Mouse (Mus musculus) urinary bladder, postnatal 25 days (tissue): ENCODE results near the gene Rwdd2b.
A peak's percentile ranks its signal among the peaks of the same experiment; 100 is the strongest.

ENCODE experiments used
- DNase-seq: peaks from one replicate; pipeline ENCODE4 v3.0.0; 2022; ENCODE audit warnings: low spot score

Gene Rwdd2b

DNA sequence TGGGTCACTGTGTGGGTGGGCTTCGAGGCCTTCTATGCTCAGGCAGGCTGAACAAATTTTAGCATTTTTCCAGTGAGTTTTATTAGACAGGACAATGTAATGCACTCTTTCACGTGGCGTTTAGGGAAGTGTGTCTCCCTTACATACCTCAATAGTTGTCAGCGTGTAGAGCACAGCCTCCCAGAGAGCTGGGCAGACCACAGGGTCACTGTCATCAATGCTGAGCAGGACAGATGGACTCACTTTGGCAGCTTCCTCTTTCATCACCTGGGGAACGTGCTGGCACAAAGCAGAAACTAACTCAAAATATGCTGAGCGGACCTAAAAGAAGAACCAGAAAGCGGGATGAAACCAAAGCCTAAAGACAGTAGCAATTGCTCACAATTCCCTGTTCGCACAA is 19.7 kb downstream of the Rwdd2b start:
- no peak for DNase-seq

DNA sequence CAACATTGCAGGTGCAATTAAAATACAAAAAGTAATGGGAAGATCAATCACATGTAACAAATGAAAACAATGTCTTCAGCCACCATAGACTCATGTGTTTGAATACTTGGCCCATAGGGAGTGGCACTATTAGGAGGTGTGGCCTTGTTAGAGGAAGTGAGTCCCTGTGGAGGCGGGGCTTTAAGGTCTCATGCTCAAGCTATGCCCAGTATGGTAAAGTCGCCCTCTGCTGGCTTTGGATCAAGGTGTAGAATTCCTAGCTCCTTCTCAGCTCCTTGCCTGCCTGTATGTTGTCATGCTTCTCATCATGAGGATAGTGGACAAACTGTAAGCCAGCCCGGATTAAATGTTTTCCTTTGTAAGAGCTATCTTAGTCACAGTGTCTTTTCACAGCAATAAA is 35.4 kb downstream of the Rwdd2b start:
- DNase-seq = no peak

- peak; percentile 37 for DNase-seq
Observed at GRCm38 (mm10) chr16:87393813-87394548, 46.4 kb downstream of the Rwdd2b start.

GRCm38 (mm10) chr16:87387444-87387977 is 52.9 kb downstream of the Rwdd2b start:
- no peak for DNase-seq

GRCm38 (mm10) chr16:87384366-87384765 is 56.0 kb downstream of the Rwdd2b start:
- DNase-seq = no peak
